Mouse (Mus musculus): Measurements from ENCODE around the gene Ecsit. TPM values are rescaled to one million over a fixed set of nuclear protein-coding genes. Genes with fewer than 3 reads are reported as not detected.
"Not testable (repeated sequence)": the region's sequence is repeated elsewhere in the genome, so short reads cannot be mapped to it uniquely, and the experiment has no call there.

The Ecsit gene
- polyA plus RNA-seq, 1 experiment from 2014 or later: 47.7 TPM

DNA sequence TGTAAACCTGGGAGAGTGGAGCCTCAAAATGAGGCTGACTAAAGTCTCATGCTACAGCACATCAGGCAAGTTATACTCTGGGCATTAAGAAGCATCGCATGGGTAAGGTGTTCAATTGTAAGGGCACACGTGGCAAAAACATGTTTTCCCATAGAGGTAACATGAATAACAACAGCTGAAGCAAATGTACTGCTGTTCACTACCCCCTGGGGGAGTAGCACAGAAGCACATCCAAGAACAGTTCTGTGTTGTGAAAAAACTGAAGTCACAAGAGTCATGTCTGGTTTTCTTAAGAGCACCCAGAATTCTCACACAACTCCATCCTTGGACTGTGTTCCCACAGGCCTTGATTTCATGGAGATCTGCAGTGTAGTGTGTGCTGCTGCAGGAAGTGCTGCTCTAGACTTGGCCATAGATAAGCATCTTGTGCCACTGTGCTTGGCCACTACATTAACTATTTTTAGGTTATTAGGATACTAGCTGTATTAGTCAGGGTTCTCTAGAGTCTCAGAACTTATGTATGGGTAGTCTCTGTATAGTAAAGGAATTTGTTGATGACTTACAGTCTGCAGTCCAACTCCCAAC, 1.9 kb upstream of the Ecsit start:
- H3K9ac ChIP-seq: no peak overlapping the region
- no peak for ATAC-seq
- H3K4me2 ChIP-seq: no peak overlapping the region
- peaks cover 19% of the 10 kb centered on the region for H3K4me1 ChIP-seq
- H3K27me3 ChIP-seq: no peaks in the 10 kb centered on the region
- no peaks in the 10 kb centered on the region for H3K9me3 ChIP-seq (replicated peaks)
- no peak overlapping the region for H3K27ac ChIP-seq
- H3K4me3 ChIP-seq: no peak overlapping the region
- no peaks in the 10 kb centered on the region for H3K36me3 ChIP-seq (ENCODE audit: poor library complexity, severe bottlenecking)
- 77% methylated on average over 2 of the region's 2 CpGs for WGBS

DNA sequence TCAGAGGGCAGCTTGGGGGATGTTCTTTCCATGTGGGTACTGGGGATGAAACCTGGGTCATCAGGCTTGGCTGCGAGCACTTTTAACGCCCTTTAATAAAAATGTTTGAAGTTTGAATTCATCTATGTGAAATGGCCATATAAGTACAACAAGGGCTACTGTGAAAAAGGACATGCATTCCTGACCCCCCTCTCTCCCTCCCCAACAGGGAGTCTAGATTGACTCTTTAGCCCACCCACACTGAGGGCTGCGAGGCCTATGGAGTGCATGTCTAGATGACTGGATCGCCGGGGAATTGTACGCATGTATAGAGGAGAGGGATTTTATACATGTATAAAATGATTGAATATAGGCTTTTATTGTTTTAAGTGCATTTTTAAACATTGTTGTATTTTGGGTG, 774 bp upstream of the Ecsit start:
- Histone ChIP-seq H3K27me3 (no peaks in the 10 kb centered on the region), H3K9me3 (replicated peaks) (no peaks in the 10 kb centered on the region), H3K4me1 (peaks cover 19% of the 10 kb centered on the region), H3K4me3 (peak overlapping the region; percentile 74), H3K9ac (peak overlapping the region; percentile 76), H3K36me3 (ENCODE audit: poor library complexity, severe bottlenecking) (no peaks in the 10 kb centered on the region; the same call in 1 of the 2 replicates), H3K27ac (no peak overlapping the region), H3K4me2 (peak overlapping the region; percentile 88)
- WGBS: 88% methylated on average over 6 of the region's 6 CpGs
- ATAC-seq: no peak

GRCm38 (mm10) chr9:22084667-22085021, 594 bp downstream of the Ecsit start:
- ATAC-seq: no peak

GRCm38 (mm10) chr9:22076223-22076622, 9.0 kb downstream of the Ecsit start:
- H3K4me1 ChIP-seq: peaks cover 3% of the 10 kb centered on the region; the same call in 1 of the 2 replicates
- no peak overlapping the region for H3K4me2 ChIP-seq
- H3K27me3 ChIP-seq: no peaks in the 10 kb centered on the region
- H3K9me3 ChIP-seq (replicated peaks): no peaks in the 10 kb centered on the region
- H3K36me3 ChIP-seq (ENCODE audit: poor library complexity, severe bottlenecking): peaks cover 33% of the 10 kb centered on the region
- no peak for ATAC-seq
- no peak overlapping the region for H3K4me3 ChIP-seq
- H3K27ac ChIP-seq: no peak overlapping the region
- no peak overlapping the region for H3K9ac ChIP-seq
- WGBS: 96% methylated on average over 23 of the region's 23 CpGs

More at GRCm38 (mm10) chr9:22084667-22085021, 594 bp downstream of the Ecsit start:
- Histone ChIP-seq H3K4me3 (peak overlapping the region; percentile 74), H3K27ac (no peak overlapping the region), H3K36me3 (ENCODE audit: poor library complexity, severe bottlenecking) (no peaks in the 10 kb centered on the region; the same call in 1 of the 2 replicates), H3K27me3 (no peaks in the 10 kb centered on the region), H3K9ac (peak overlapping the region; percentile 76), H3K9me3 (replicated peaks) (no peaks in the 10 kb centered on the region), H3K4me1 (peaks cover 19% of the 10 kb centered on the region), H3K4me2 (peak overlapping the region; percentile 88)
- WGBS: 34% methylated on average over 4 of the region's 4 CpGs

- H3K27me3 ChIP-seq; H3K4me2 ChIP-seq; H3K4me1 ChIP-seq; H3K9me3 ChIP-seq (replicated peaks); ATAC-seq; H3K9ac ChIP-seq; H3K27ac ChIP-seq; H3K4me3 ChIP-seq: not testable (repeated sequence)
- WGBS: 89% methylated on average over 5 of the region's 5 CpGs
- peaks cover 33% of the 10 kb centered on the region for H3K36me3 ChIP-seq (ENCODE audit: poor library complexity, severe bottlenecking)
These were observed 9.5 kb downstream of the Ecsit start for GRCm38 (mm10) chr9:22075778-22076177.

- Histone ChIP-seq H3K9me3 (replicated peaks) (no peaks in the 10 kb centered on the region), H3K27me3 (no peaks in the 10 kb centered on the region), H3K4me3 (no peak overlapping the region), H3K4me2 (no peak overlapping the region), H3K4me1 (peaks cover 17% of the 10 kb centered on the region), H3K27ac (no peak overlapping the region), H3K9ac (no peak overlapping the region), H3K36me3 (ENCODE audit: poor library complexity, severe bottlenecking) (peaks cover 48% of the 10 kb centered on the region)
- WGBS: 95% methylated on average over 4 of the region's 4 CpGs
- ATAC-seq: no peak
These were observed 13.0 kb downstream of the Ecsit start for GRCm38 (mm10) chr9:22072276-22072675.

GRCm38 (mm10) chr9:22070791-22071573, 14.3 kb downstream of the Ecsit start, which contains the start of the genes Gm49318 and Zfp653:
Gm49318 (minus strand) TSS chr9:22071259.
Zfp653 (minus strand) TSS chr9:22071376.
- H3K36me3 ChIP-seq (ENCODE audit: poor library complexity, severe bottlenecking): peaks cover 46% of the 10 kb centered on the region
- peak within 1 kb of the TSS; percentile 96 for H3K9ac ChIP-seq
- WGBS: under 1% methylated on average over 74 of the region's 87 CpGs

GRCm38 (mm10) chr9:22069881-22070553, 15.2 kb downstream of the Ecsit start:
- Histone ChIP-seq H3K9me3 (replicated peaks) (no peaks in the 10 kb centered on the region), H3K27me3 (no peaks in the 10 kb centered on the region), H3K4me2 (peak overlapping the region; percentile 68), H3K4me1 (peaks cover 17% of the 10 kb centered on the region), H3K4me3 (peak overlapping the region; percentile 81), H3K9ac (peak overlapping the region; percentile 96), H3K27ac (peak overlapping the region; percentile 95; the same call in 1 of the 2 replicates), H3K36me3 (ENCODE audit: poor library complexity, severe bottlenecking) (peaks cover 53% of the 10 kb centered on the region)
- 72% methylated on average over 4 of the region's 4 CpGs for WGBS
- no peak; the same call in 1 of the 2 replicates for ATAC-seq

More at GRCm38 (mm10) chr9:22070791-22071573, 14.3 kb downstream of the Ecsit start, which contains the start of the genes Gm49318 and Zfp653:
- no peaks in the 10 kb centered on the region for H3K9me3 ChIP-seq (replicated peaks)
- H3K27me3 ChIP-seq: no peaks in the 10 kb centered on the region
- H3K4me2 ChIP-seq: peak within 1 kb of the TSS; percentile 68
- peak; percentile 98 for ATAC-seq
- peak within 1 kb of the TSS; percentile 81 for H3K4me3 ChIP-seq
- peak within 1 kb of the TSS; percentile 95 for H3K27ac ChIP-seq
- peaks cover 17% of the 10 kb centered on the region for H3K4me1 ChIP-seq

DNA sequence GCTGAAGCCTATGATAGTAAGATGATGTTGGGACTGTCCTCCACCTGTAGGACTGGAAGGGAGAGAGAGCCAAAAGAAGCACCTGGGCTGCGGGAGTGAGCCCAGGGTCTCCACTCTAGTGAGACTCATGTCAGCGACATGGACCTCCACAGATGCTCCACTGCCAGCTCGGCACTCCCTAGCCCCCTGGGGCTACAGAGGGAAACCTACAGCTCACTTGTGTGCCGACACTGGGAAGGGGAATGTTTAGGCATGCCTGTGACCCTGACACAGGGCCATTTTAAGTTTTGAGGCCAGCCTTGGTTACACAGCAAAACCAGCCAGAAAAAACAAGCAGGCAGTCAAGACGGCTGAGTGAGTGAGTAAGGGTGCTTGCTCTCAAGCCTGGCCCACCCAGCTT, 18.0 kb downstream of the Ecsit start:
- H3K4me1 ChIP-seq: peaks cover 17% of the 10 kb centered on the region
- no peak overlapping the region for H3K4me2 ChIP-seq
- peaks cover 63% of the 10 kb centered on the region for H3K36me3 ChIP-seq (ENCODE audit: poor library complexity, severe bottlenecking)
- H3K27me3 ChIP-seq: no peaks in the 10 kb centered on the region
- no peak overlapping the region for H3K4me3 ChIP-seq
- ATAC-seq: no peak
- H3K27ac ChIP-seq: no peak overlapping the region
- no peak overlapping the region for H3K9ac ChIP-seq
- WGBS: 92% methylated on average over 5 of the region's 5 CpGs
- no peaks in the 10 kb centered on the region for H3K9me3 ChIP-seq (replicated peaks)

- Histone ChIP-seq H3K27ac (no peak overlapping the region), H3K27me3 (no peaks in the 10 kb centered on the region), H3K4me2 (no peak overlapping the region), H3K9ac (no peak overlapping the region), H3K36me3 (ENCODE audit: poor library complexity, severe bottlenecking) (peaks cover 70% of the 10 kb centered on the region), H3K4me3 (no peak overlapping the region), H3K9me3 (replicated peaks) (no peaks in the 10 kb centered on the region), H3K4me1 (peaks cover 14% of the 10 kb centered on the region)
- 70% methylated on average over 3 of the region's 3 CpGs for WGBS
- ATAC-seq: no peak
These were observed 18.8 kb downstream of the Ecsit start for GRCm38 (mm10) chr9:22066433-22066832.

GRCm38 (mm10) chr9:22065642-22066041, 19.6 kb downstream of the Ecsit start:
- Histone ChIP-seq H3K9ac (no peak overlapping the region), H3K27ac (no peak overlapping the region), H3K4me2 (no peak overlapping the region), H3K36me3 (ENCODE audit: poor library complexity, severe bottlenecking) (peaks cover 76% of the 10 kb centered on the region), H3K4me3 (no peak overlapping the region), H3K4me1 (peaks cover 14% of the 10 kb centered on the region), H3K27me3 (no peaks in the 10 kb centered on the region), H3K9me3 (replicated peaks) (no peaks in the 10 kb centered on the region)
- no peak for ATAC-seq
- 97% methylated on average over 11 of the region's 11 CpGs for WGBS

DNA sequence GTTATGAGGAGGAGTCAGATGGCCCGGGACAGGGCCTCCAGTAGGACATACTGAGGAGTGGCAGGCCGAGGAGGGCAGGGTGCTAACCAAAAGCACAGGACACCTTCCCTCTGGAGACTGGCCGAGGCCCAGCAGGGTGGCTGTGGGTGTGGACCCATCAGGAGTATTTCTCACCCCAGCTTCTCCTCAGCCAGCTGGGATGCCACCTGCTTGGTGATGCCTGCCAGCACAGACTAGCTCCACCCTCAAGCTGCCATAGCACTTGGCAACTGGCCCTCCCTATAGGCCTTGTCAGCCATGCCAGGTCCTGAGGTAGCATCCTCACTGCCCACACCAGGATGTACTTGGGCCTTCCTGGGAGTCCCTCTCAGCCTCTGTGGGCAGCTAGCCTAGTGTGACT, 20.9 kb downstream of the Ecsit start:
- Histone ChIP-seq H3K27me3 (no peaks in the 10 kb centered on the region), H3K4me3 (no peak overlapping the region), H3K9me3 (replicated peaks) (no peaks in the 10 kb centered on the region), H3K4me2 (no peak overlapping the region), H3K36me3 (ENCODE audit: poor library complexity, severe bottlenecking) (peaks cover 82% of the 10 kb centered on the region), H3K27ac (no peak overlapping the region), H3K9ac (no peak overlapping the region), H3K4me1 (peaks cover under 1% of the 10 kb centered on the region; the same call in 1 of the 2 replicates)
- WGBS: 98% methylated on average over 3 of the region's 3 CpGs
- ATAC-seq: peak; percentile 41; the same call in 1 of the 2 replicates
